Mouse (Mus musculus) cerebellum, postnatal 25 days (tissue): ENCODE measurements at regions not wholly inside any gene's neighbourhood (a gene's known extent, or its start where the extent isn't known, plus 50 kb on each side); places are given as distances from the start of the nearest gene placed in this dataset.
A peak's percentile ranks its signal among the peaks of the same experiment; 100 is the strongest.

Source experiments
- DNase-seq, 2 experiments: peaks; one replicate each; pipeline ENCODE4 v3.0.0; 2021; ENCODE audit warnings: mixed read lengths in 2 of 2

DNA sequence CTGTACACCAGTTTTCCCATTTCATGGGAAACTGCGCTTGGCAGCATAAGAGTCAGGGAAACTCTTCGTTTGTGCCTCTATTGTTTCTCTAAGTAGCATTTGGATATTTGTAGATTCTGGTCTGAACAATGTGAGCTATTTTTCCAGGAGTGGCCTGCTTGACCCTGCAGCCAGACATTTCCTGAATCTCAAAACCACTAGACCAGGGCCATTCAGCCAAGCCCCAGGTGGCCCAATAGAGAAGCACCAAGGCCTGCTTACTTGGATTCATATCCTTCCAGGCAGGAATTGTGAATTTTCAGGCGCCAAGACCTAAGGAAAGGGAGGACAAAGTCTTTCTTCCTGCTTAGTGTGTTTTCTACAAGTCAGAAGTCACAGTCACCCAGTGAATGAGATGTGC is 85.9 kb upstream of the Hs3st1 start:
- DNase-seq: no peak

GRCm38 (mm10) chr5:39840576-39840975 is 85.3 kb upstream of the Hs3st1 start:
- no peak for DNase-seq

GRCm38 (mm10) chr5:39832565-39832964 is 77.3 kb upstream of the Hs3st1 start:
- peak; percentile 35 to 56 for DNase-seq

GRCm38 (mm10) chr5:39824680-39825079 is 69.4 kb upstream of the Hs3st1 start:
- no peak for DNase-seq

- no peak for DNase-seq
Measured at GRCm38 (mm10) chr5:39806643-39807042, 51.4 kb upstream of the Hs3st1 start.
